Mouse (Mus musculus) ES-E14 (cell line): Measurements from ENCODE around the gene Ddc.

ENCODE experiments used
- CHD2 ChIP-seq: IDR thresholded peaks from 2 replicates; pipeline ENCODE4 v1.6.1; 2014; ENCODE audit warnings: mild to moderate bottlenecking, low read depth, low read length, inconsistent platforms
- HCFC1 ChIP-seq: IDR thresholded peaks from 2 replicates; pipeline ENCODE4 v1.6.1; 2012; ENCODE audit warnings: low read length, inconsistent platforms, borderline replicate concordance; ENCODE audit not compliant: insufficient read depth
- MAFK ChIP-seq: IDR thresholded peaks from 2 replicates; pipeline ENCODE4 v1.6.1; 2014; ENCODE audit warnings: mild to moderate bottlenecking, low read depth, low read length, inconsistent platforms; ENCODE audit not compliant: insufficient read depth
- ZC3H11A ChIP-seq: IDR thresholded peaks from 2 replicates; pipeline ENCODE4 v1.6.1; 2012; ENCODE audit warnings: low read depth, mild to moderate bottlenecking, inconsistent platforms, low read length, borderline replicate concordance
- ZNF384 ChIP-seq: IDR thresholded peaks from 2 replicates; pipeline ENCODE4 v1.6.1; 2012; ENCODE audit warnings: low read depth, low read length, inconsistent platforms

DNA sequence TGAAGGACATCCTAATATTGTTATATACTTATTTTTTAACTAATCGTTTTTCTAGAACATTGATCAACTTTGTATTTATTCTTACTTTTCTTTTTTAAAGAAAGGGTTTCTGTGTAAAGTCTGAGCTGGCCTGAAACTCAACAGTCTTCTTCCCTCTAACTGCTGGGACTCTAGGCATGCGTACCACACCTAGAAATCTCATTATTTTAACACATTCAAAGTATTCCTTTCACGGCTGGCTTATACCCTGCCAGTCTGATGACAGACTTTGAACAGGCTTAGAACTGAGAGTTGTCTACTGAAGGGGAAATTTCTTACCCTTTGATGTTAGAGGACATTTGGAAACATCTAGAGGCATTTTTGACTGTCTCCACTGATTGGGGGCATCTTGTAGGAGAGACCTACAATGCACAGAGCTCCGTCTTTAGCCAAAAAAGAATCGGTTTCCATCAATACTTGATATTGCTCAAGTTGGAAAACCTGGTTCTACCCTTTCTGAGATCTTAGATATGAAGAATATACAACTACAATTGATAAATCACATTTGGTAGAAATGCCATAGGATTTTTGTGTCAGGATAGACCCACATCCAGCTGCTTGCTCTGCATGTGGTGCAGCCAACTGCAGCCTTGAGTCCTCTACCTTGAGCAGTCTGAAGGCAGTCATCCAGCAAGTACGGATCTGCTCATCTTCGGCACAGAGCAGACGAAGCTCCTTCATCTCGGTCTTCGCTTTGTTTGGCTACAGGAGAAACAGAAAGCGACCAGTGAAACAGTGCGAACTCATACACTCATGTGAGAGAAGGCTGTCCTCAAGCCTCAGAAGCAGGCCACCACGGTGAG, 45.5 kb upstream of the Ddc start:
- no peak for TF ChIP-seq ZC3H11A
- TF ChIP-seq ZNF384, result no peak
- TF ChIP-seq HCFC1, result no peak
- TF ChIP-seq CHD2, result no peak
- no peak for TF ChIP-seq MAFK
